Mouse (Mus musculus) neural tube, embryonic 12.5 days (tissue): ENCODE measurements around the gene Rhbdl1. TPM values are rescaled to one million over a fixed set of nuclear protein-coding genes. Genes with fewer than 3 reads are reported as not detected.
A peak's percentile ranks its signal among the peaks of the same experiment; 100 is the strongest.

Experiments used
- ATAC-seq: fragments of 200-750 bp; cut with Nextera tagmentation; 2 replicates; pipeline ENCODE4 v1.8.0; 2017; ENCODE audit warnings: low read depth, mild to moderate bottlenecking, moderate TSS enrichment, moderate library complexity; ENCODE audit not compliant: low FRiP score
- H3K27ac ChIP-seq: fragments of 300-500 bp; sonication (generic); 2 replicates; pipeline ENCODE4 v1.5.1; 2016
- H3K27me3 ChIP-seq: fragments of 300-500 bp; sonication (generic); replicated peaks from 2 replicates; pipeline ENCODE4 v1.6.1; 2016; ENCODE audit warnings: mild to moderate bottlenecking
- H3K36me3 ChIP-seq: fragments of 300-500 bp; sonication (generic); 2 replicates; pipeline ENCODE4 v1.6.1; 2016; ENCODE audit warnings: mild to moderate bottlenecking
- H3K4me1 ChIP-seq: fragments of 300-500 bp; sonication (generic); 2 replicates; pipeline ENCODE4 v1.6.1; 2016
- H3K4me2 ChIP-seq: fragments of 300-500 bp; sonication (generic); replicated peaks from 2 replicates; pipeline ENCODE4 v1.6.1; 2016; ENCODE audit warnings: mild to moderate bottlenecking
- H3K4me3 ChIP-seq: fragments of 300-500 bp; sonication (generic); 2 replicates; pipeline ENCODE4 v1.5.1; 2016
- H3K9ac ChIP-seq: fragments of 300-500 bp; sonication (generic); 2 replicates; pipeline ENCODE4 v1.6.1; 2016; ENCODE audit warnings: mild to moderate bottlenecking
- H3K9me3 ChIP-seq: fragments of 300-500 bp; sonication (generic); 2 replicates; pipeline ENCODE4 v1.6.1; 2016; ENCODE audit warnings: mild to moderate bottlenecking
- WGBS: fragments of 180-500 bp; shearing (Covaris S2); methylation state at CpG from one replicate; pipeline ENCODE4 v1.1.7; 2016; 5-methylcytosine and 5-hydroxymethylcytosine counted together
- polyA plus RNA-seq: library from polyadenylated mRNA; unstranded; fragments of >200 nt; fragmentation: Nextera tagmentation; extraction: Ambion mirVana; gene quantifications from 2 replicates; pipeline ENCODE4 v1.2.1, GENCODE M21; 2016

Gene Rhbdl1
- polyA plus RNA-seq, 1 experiment from 2014 or later, result 8.1 TPM

GRCm38 (mm10) chr17:25843636-25844395, 6.7 kb upstream of the Rhbdl1 start:
- Histone ChIP-seq H3K4me2 (peak overlapping the region; percentile 88), H3K4me1 (peaks cover 10% of the 10 kb centered on the region), H3K9ac (peak overlapping the region; percentile 83), H3K27me3 (no peaks in the 10 kb centered on the region), H3K27ac (no peak overlapping the region), H3K4me3 (peak overlapping the region; percentile 92), H3K9me3 (no peaks in the 10 kb centered on the region), H3K36me3 (peaks cover 59% of the 10 kb centered on the region)
- ATAC-seq, result peak; percentile 2; the same call in 1 of the 2 replicates
- 6% methylated on average over 38 of the region's 38 CpGs for WGBS

- Histone ChIP-seq H3K4me2 (peak overlapping the region; percentile 88), H3K27me3 (no peaks in the 10 kb centered on the region), H3K36me3 (peaks cover 55% of the 10 kb centered on the region), H3K9me3 (no peaks in the 10 kb centered on the region), H3K9ac (peak overlapping the region; percentile 83; the same call in 1 of the 2 replicates), H3K27ac (no peak overlapping the region), H3K4me1 (peaks cover 13% of the 10 kb centered on the region), H3K4me3 (peak overlapping the region; percentile 92)
- no peak for ATAC-seq
- WGBS, result 96% methylated on average over 4 of the region's 4 CpGs
Observed at GRCm38 (mm10) chr17:25843122-25843521, 6.0 kb upstream of the Rhbdl1 start.

DNA sequence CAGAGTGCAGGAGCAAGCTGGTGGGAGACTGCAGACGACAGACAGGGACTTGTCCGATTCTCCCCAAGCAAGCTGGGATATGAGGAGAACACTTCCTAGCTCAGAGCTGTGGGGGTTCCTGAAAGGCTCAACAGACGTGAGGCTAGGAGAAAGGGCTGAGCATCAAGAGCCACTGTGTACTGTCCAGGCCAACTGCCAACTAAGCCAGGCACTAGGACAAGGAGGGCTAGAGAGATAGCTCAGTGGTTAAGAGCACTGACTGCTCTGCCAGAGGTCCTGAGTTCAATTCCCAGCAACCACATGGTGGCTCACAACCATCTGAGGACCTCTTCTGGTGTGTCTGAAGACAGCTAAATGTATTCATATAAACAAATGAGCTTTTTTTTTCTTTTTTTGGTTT, 5.4 kb upstream of the Rhbdl1 start:
- H3K4me1 ChIP-seq, result peaks cover 19% of the 10 kb centered on the region
- H3K27ac ChIP-seq, result no peak overlapping the region
- no peaks in the 10 kb centered on the region for H3K9me3 ChIP-seq
- H3K27me3 ChIP-seq, result no peaks in the 10 kb centered on the region
- WGBS, result 89% methylated on average over 3 of the region's 3 CpGs
- no peak overlapping the region for H3K4me2 ChIP-seq
- H3K4me3 ChIP-seq, result no peak overlapping the region
- H3K36me3 ChIP-seq, result peaks cover 53% of the 10 kb centered on the region
- no peak for ATAC-seq
- H3K9ac ChIP-seq, result no peak overlapping the region

DNA sequence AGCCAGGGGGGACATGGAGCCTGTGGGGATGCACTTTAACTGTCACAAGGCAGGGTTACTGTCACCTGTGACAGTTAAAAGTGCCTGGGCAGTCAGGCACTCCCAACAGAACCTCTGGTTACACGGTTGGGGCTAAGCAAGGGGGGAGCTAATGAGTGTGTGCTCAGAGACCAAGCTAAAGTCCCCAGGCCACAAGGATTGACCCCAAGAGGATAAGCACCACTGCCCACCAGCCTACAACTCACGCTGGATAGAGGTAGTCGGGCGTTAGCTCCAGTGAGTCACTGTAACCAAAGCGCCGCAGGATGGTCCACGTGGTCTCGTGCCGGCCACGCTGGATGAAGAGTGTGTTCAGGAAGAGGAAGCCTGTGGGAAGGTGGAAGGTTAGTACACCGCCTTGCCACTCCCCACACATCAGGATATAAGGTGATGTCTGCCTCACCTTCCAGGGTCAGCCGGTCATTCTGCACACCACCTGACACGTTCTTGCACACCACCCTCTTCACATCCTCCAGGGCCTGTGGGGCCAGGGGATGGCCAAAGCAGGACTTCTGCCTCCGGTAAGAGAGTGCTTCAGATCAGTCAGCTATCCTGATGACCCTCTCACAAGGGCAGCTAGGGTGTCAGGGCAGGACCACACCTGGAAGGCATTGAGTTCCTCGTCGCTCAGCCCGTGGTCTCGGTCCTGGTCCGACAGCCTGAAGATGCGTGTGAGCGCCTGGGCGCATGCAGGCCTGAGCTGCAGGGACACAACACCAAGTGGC, 4.2 kb upstream of the Rhbdl1 start, which contains the start of gene Gm20683:
Gene Gm20683 (minus strand): TSS at position 647 of the 764 bp plus-strand sequence.
- Histone ChIP-seq H3K4me3 (no peak within 1 kb of the TSS), H3K4me1 (peaks cover 31% of the 10 kb centered on the region), H3K36me3 (peaks cover 48% of the 10 kb centered on the region), H3K27me3 (no peaks in the 10 kb centered on the region), H3K9me3 (no peaks in the 10 kb centered on the region), H3K4me2 (no peak within 1 kb of the TSS), H3K9ac (no peak within 1 kb of the TSS), H3K27ac (no peak within 1 kb of the TSS)
- no peak for ATAC-seq
- WGBS, result 94% methylated on average over 22 of the region's 22 CpGs

DNA sequence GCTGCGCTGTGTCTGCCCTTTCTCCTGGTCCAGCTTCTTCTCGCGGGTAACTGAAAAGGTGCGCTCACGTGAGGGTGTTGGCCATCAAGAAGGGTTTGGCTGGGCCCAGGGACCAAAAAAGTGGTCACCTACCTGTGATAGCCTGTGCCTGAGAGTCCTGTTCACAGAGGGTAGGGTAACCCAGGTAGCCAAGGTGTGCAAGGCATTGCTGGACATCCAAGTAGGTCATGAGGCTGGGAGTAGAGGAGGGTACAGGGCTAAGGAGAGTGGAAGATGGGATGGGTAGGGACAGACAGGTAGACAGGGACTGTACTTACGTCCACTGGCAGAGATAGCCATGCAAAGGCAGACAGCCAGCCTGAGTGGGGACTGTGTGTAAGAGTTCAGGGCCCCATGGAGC, 3.4 kb upstream of the Rhbdl1 start:
- H3K4me2 ChIP-seq, result no peak overlapping the region
- WGBS, result 96% methylated on average over 6 of the region's 6 CpGs
- H3K4me3 ChIP-seq, result no peak overlapping the region
- ATAC-seq, result no peak
- peaks cover 39% of the 10 kb centered on the region for H3K4me1 ChIP-seq
- no peak overlapping the region for H3K27ac ChIP-seq
- H3K9me3 ChIP-seq, result no peaks in the 10 kb centered on the region
- H3K36me3 ChIP-seq, result peaks cover 44% of the 10 kb centered on the region
- H3K27me3 ChIP-seq, result no peaks in the 10 kb centered on the region
- no peak overlapping the region for H3K9ac ChIP-seq

- Histone ChIP-seq H3K27me3 (no peaks in the 10 kb centered on the region), H3K4me3 (no peak overlapping the region), H3K36me3 (peaks cover 51% of the 10 kb centered on the region), H3K9ac (no peak overlapping the region), H3K9me3 (no peaks in the 10 kb centered on the region), H3K27ac (no peak overlapping the region), H3K4me2 (no peak overlapping the region), H3K4me1 (peaks cover 47% of the 10 kb centered on the region)
- WGBS, result 83% methylated on average over 14 of the region's 14 CpGs
- no peak for ATAC-seq
Observed at GRCm38 (mm10) chr17:25839455-25840235, 2.5 kb upstream of the Rhbdl1 start.

- WGBS, result 85% methylated on average over 4 of the region's 4 CpGs
- no peak overlapping the region for H3K27ac ChIP-seq
- no peak overlapping the region for H3K4me3 ChIP-seq
- H3K9ac ChIP-seq, result no peak overlapping the region
- no peaks in the 10 kb centered on the region for H3K9me3 ChIP-seq
- peaks cover 51% of the 10 kb centered on the region for H3K36me3 ChIP-seq
- H3K4me2 ChIP-seq, result no peak overlapping the region
- ATAC-seq, result no peak
- no peaks in the 10 kb centered on the region for H3K27me3 ChIP-seq
- H3K4me1 ChIP-seq, result peaks cover 54% of the 10 kb centered on the region
Observed at GRCm38 (mm10) chr17:25838904-25839303, 1.8 kb upstream of the Rhbdl1 start.

DNA sequence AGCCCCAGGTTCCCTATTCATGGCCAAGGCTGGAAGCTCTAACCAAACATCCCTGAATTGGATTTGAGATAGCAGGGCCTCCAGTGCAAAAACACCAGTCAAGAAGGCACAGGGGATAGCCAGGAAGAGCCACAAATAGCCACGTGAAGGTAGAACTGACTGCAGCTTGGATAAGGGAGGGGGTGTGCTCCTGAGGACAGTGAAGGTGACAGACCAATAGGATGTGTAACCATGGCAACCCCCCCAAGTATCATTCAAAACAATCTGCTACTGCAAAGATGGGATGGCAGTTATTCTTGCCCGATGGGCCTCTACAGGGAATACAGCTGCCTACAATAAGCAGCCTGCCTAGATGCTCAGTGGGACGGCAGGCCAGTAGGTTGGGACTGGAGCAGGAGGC, 438 bp upstream of the Rhbdl1 start:
- H3K9ac ChIP-seq, result peak overlapping the region; percentile 66; the same call in 1 of the 2 replicates
- H3K27ac ChIP-seq, result 0 out of 2 replicates have a peak overlapping the region, but pooled peaks have one; percentile 16
- peak overlapping the region; percentile 95 for H3K4me2 ChIP-seq
- peaks cover 51% of the 10 kb centered on the region for H3K36me3 ChIP-seq
- H3K4me3 ChIP-seq, result no peak overlapping the region; the same call in 1 of the 2 replicates
- ATAC-seq, result no peak
- 30% methylated on average over 3 of the region's 3 CpGs for WGBS
- no peaks in the 10 kb centered on the region for H3K27me3 ChIP-seq
- peaks cover 52% of the 10 kb centered on the region for H3K4me1 ChIP-seq
- no peaks in the 10 kb centered on the region for H3K9me3 ChIP-seq

DNA sequence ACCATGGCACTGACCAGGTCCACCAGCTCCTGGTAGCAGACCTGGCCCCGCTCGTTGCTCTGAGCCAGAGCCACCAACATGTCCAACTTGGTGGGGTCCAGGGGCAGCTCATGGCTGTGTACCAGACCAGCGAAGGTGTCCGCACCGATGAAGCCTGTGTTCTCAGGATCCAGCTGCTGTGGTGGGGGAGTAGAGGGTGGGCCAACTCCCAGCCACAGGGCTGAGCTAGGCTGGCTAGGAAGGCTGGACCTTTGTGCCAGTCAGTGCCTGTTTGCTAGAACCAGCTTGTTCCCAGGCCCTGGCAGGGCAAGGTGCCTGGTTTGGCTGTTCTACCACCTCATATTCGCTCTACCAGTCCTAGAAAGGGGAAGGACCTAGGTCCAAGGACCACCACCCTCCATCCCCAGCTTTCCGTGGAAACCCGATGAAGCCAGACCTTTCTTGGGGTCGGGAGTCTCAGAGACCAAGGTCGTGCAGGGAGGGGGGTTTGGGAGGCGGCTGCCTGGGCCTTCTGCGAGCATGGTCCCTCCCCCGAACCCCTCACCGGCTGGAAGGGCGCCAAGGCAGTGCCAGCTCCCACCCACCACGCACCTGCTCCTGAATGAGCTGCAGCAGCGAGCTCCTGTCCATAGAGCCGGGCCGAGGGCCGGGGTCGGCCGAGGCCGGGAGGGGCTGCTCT, 559 bp downstream of the Rhbdl1 start:
- Histone ChIP-seq H3K4me1 (peaks cover 59% of the 10 kb centered on the region), H3K27ac (peak overlapping the region; percentile 32; the same call in 1 of the 2 replicates), H3K4me2 (peak overlapping the region; percentile 95), H3K27me3 (no peaks in the 10 kb centered on the region), H3K9me3 (no peaks in the 10 kb centered on the region), H3K36me3 (peaks cover 43% of the 10 kb centered on the region), H3K9ac (peak overlapping the region; percentile 66), H3K4me3 (peak overlapping the region; percentile 42)
- 0 out of 2 replicates have a peak, but pooled peaks have one; percentile 8 for ATAC-seq
- WGBS, result 22% methylated on average over 23 of the region's 23 CpGs

GRCm38 (mm10) chr17:25835816-25836215, 1.3 kb downstream of the Rhbdl1 start:
- no peak overlapping the region for H3K27ac ChIP-seq
- peaks cover 43% of the 10 kb centered on the region for H3K36me3 ChIP-seq
- H3K9ac ChIP-seq, result peak overlapping the region; percentile 66
- H3K4me3 ChIP-seq, result no peak overlapping the region
- H3K4me1 ChIP-seq, result peaks cover 66% of the 10 kb centered on the region
- H3K4me2 ChIP-seq, result peak overlapping the region; percentile 95
- H3K27me3 ChIP-seq, result no peaks in the 10 kb centered on the region
- H3K9me3 ChIP-seq, result no peaks in the 10 kb centered on the region
- ATAC-seq, result no peak
- 92% methylated on average over 16 of the region's 16 CpGs for WGBS

DNA sequence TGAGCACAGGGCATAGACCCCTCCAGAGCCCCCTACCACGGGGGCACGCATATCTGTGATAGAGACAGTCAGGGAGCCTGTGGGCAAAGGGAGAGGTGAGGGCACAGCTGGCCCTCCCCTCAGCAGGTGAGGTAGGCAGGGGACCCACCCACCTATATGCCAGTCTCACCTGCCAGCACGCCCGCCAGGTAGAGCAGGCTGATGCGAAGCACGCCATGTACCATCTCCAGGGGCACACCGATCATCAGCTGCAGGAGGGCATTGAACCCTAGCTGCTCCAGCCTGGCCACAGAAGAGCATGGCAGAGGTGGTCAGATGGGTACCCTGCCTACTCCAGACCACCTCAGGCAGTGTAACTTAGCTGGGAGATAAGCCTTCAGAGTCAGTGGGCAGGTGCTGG, 1.8 kb downstream of the Rhbdl1 start:
- Histone ChIP-seq H3K9ac (peak overlapping the region; percentile 92; the same call in 1 of the 2 replicates), H3K4me1 (peaks cover 72% of the 10 kb centered on the region), H3K4me2 (peak overlapping the region; percentile 95), H3K4me3 (no peak overlapping the region), H3K9me3 (no peaks in the 10 kb centered on the region), H3K27ac (no peak overlapping the region), H3K27me3 (no peaks in the 10 kb centered on the region), H3K36me3 (peaks cover 43% of the 10 kb centered on the region)
- WGBS, result 97% methylated on average over 7 of the region's 7 CpGs
- ATAC-seq, result no peak
